Mouse (Mus musculus) kidney, postnatal 4 days (tissue): ENCODE data around the gene Proser1.
A peak's percentile ranks its signal among the peaks of the same experiment; 100 is the strongest.

Experiments used
- DNase-seq, 2 experiments: peaks; one replicate each; pipeline ENCODE4 v3.0.0; 2021; ENCODE audit warnings: mixed read lengths in 2 of 2

Proser1 gene

DNA sequence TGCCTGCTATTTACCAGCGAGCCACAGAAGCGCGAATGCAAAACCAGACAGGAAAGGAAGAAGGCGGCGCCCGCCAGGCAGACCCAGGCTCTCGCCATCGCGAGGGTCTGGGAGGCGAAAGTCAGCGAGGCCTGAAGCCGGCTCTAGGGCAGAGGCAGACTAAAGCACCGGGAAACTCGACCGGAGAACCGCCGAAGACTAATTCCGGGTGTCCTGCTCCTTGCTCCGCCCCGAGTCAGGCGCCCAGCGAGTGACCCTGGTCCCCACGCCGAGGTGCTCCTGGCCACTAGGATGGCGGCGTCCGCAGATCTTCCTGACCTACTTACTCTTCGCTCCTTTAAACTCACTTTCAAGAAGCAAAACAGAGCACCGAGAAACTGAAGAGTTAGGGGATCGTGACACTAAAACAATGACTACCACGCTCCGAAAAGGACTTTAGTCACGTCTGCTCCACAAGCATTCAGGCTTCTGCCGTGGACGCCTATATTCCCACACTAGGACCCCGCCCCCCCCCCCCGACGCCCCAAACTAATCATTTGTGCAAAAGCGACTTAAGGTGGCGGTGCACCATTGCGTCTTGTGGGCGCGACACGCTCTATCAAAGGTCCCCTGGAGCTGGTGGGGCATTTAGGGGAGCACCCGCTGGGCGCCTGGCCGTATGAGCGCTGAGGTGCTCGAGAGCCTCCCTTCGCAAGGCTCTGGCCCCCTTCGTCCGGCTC is at the start of gene Proser1, which contains the start of gene Nhlrc3:
Gene Proser1 (plus strand): TSS at position 621 of the 719 bp plus-strand sequence.
Gene Nhlrc3 (minus strand): TSS at position 287 of the 719 bp plus-strand sequence.
- DNase-seq = peak; percentile 97 to 98

DNA sequence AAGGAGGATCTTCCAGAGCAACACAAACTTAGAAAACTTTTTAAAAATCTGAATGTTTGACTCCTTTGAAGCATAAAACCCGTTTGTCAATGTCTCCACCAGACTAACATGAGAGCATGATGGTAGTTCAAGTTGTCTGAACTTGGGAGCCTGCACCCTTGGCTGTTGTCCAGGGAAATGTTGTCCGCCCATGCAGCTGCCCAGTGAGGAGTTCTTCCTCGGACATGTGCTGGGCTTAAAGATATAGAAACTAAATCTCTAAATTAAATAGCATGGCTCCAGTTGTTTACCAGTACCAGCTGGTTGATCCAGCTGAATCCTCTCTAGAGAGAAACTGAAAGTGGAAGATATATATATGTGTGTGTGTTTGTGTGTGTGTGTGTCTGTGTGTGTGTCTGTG is 49.5 kb upstream of the Proser1 start:
- DNase-seq = peak; percentile 21 to 49

DNA sequence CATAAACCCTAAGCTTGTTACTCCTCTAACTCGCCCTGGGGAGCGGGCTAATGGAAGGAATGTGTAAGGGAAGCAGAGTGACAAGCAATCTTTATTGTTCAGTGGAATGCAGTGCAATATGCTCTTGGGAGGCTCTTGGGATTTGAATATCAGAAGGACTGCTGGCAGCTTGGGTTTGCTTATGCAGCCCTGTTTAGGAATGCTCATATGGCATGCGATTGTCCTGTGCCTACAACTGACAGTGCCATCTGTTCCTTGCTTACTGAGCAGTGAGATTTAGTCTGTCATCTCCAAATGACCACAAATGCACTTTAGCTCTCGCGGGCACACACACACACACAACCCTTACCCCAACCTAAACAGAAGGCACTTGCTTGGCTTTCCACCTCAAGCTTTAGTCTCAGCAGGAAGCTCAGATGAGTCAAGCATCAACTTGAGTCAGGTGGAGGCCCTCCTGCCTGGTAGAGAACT is 47.4 kb upstream of the Proser1 start:
- peak; percentile 10 to 17 for DNase-seq

DNA sequence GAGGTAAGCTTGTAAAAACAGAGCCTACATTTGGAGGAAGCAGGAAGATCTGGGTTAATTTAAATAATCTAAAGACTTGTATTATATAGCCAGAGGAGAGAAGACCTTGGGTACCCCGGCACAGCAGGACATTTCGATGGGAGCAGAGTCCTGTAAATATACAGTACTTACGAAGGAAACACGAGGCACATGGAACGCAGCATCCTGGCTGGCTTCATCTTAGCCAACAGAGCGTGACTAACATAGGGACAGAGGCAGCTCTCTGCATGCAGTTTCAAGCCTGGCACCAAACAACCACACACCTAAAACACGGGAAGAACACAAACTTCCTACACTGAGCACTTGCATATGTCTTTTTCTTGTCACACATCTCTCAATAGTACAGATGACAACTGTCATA is 45.8 kb upstream of the Proser1 start:
- DNase-seq = no peak

DNA sequence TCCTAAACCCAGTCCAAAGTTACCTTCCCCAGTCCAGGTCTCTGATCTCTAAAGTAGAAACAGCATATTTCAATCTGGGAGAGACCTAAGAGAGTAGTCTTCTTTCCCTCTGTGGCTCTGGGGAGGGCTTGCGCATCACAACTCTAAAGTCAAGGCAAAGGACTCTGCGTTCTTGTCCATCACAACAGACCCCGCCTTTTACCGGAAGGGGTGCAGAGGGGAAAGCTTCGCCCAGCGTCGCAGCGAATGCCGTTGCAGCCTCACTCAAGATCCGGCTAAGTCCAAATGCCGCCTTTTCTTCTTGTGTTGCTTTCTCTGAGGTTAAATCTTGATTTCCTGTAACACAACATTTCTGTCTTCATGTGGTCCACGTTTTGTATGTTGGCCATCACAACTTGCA is 41.8 kb upstream of the Proser1 start:
- no peak for DNase-seq

DNA sequence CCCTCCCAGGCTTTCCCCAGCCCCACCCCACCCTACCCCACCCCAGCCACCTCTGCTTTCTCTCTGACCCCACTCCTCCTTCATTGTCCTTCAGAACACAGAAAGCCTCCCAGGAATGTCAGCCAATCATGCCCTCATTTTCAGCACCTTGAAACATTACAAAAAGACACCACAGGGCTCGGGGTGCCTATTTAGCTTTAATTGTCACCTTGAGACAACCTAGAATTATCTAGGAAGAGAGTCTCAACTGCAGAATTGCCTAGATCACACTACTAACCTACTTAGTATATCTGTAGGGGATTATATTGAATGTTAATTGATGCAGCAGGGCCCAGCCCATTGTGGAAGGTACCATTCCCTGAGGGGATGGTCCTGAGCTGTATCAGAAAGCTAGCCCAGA is 40.8 kb upstream of the Proser1 start:
- DNase-seq = no peak

DNA sequence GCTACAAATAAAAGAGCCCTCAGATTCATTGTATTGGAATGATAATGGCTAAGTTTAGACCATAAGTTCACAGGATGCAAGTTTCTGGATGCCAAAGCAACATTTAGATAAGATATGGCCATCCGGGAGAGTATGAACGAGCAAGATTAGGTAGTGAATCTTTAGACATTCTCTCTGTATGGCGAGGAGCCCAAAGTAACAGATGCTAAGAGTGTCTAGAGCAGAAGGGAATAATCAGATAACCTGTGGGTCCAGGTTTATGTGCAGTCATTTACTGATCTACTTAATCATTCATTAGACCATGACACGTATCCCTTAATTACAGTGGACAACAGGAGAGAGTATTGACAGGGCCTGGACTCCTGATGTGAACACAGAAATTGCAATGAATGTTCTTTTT is 39.9 kb upstream of the Proser1 start:
- no peak for DNase-seq

DNA sequence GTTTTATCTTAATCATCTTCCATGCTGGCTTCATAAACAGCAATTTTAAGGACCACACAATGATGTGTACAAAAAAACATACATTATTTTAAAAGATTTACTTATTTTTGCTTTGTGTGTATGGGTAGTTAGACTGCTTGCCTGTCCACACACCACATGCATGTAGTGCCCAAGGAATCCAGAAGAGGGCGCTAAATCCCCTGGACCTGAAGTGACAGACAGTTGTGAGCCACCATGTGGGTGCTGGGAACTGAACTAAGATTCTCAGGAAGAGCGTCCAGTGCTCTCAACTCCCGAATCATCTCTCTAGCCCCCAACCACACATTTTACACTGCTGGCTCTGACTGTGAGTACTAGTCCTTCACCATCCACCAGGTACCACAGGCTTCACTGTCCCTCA is 28.9 kb upstream of the Proser1 start:
- no peak for DNase-seq

DNA sequence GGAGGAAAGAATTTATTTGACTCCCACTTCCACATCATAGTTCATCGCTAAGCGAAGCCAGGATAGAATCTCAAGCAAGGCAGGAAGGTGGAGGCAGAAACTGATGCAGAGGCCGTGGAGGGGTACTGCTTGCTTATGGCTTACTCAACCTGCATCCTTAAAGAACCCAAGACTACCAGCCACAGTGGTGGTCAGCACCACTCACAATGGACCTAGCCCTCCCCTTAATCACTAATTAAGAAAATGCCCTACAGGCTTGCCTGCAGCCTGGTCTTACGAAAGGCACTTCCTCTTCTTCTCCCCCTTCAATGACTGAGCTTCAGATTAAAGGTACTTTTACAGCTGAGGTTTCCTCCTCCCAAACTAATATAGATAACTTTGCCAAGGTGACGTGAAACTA is 26.9 kb upstream of the Proser1 start:
- DNase-seq = no peak

DNA sequence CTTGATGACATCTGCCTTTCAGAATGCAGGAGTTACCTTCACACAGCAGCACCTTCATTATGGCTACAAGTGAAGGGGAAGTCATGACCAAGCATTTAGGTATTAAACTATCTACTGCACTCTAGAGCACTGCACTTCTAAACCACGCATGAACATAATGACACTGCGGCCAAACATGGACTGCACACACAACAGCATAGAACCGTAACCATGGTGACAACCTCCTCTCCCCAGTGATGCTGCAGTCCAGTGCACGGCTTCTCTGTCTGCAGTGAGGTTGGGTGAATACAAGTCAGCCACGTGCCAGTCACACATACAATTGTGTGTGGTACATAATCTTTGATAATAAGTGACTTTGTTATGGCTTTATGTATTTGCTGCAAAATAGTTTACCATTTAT is 17.9 kb upstream of the Proser1 start:
- DNase-seq = no peak

DNA sequence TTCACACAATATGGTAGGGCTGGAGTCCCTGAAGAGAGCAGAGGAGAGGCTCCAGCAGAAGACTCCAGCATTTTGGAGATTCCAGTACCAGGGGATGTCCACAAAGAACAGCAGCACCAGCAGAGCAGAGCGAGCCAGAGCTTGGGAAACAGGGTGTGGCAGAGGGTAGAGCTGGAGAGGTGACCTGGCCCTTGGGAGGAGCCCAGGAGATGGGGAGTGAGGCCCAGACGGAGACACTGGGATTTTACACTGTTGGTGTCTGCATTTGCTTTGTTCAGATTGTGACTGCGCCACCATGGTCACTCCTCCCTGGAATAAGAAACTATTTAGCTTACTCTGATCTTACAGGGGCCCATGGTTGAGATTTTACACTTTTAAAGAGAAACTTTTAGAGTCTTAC is 16.7 kb upstream of the Proser1 start:
- DNase-seq = no peak

DNA sequence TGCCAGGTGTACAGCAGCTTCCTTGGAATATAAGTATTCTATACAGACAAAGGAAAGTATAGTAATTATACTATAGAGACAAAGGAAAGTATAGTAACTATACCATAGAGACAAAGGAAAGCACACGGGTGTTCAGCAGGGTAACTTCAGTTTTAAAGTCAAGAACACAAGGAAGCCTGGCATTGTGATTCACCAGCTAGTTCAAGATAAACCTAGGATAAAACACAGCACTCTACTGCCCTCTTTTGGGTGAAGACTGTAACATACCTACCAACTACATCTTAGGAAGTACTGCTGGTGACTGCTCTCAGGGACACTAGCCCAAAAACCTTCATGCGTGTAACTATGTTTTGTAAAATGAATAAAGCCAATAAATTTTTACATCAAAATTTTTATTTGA is 15.3 kb upstream of the Proser1 start:
- peak in 1 of 2 experiments; percentile 35 for DNase-seq

DNA sequence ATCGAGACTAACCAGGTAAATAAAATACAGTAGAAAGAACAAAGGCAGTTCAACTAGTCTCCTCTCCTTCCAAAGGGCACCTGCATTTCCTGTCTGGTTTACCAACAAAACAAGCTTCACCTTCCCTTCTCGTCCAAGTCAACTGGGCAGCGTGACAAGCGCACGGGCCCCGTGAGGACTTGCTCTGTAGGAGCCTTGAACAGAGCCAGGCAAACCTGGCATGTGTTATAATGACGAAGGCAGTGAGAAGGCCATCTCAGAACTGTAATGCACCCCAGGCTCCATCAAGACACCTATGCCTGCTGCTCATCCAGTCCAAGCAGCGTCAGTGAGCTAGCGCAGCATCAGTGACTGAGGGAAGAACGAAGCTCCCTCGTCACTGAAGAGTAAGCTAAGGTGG is 12.8 kb upstream of the Proser1 start:
- DNase-seq = no peak

DNA sequence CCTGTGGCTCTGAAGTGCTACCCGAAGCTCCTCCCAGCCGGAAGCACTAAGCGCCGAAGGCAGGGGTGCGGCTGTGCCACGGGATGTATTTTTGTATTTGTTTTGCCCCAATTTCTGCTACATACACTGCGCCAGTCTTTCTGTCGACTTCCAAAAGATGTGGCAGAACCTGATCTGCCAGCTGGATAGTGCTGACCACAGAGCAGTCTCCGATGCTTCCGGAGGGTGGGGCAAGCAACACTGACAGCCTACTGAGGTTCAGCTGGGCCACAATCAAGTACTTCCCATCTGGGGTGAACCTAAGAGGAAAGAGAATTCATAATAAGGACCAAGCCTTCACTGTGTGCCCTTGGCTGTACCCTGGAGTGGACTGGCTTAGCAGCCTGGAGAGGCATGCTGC is 11.1 kb upstream of the Proser1 start:
- no peak for DNase-seq

DNA sequence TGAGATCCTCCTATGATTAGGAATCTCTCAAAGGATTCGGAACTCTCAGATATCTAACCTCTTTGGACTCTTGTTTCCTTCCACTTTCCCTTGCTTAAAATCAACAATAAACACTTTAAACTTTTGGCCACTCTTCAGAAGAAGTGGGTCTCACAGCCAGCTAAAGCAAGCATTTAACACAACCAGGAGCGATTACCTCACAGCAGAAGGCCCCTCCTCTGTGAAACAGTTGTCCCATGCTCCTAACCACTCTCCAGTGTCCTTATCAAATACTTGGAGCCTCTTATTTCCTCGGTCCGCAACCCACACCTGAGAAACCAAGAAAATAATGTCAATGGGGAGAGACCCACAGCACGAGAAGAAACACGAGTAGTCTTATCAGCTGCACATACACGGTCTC is 10.1 kb upstream of the Proser1 start:
- DNase-seq = no peak

DNA sequence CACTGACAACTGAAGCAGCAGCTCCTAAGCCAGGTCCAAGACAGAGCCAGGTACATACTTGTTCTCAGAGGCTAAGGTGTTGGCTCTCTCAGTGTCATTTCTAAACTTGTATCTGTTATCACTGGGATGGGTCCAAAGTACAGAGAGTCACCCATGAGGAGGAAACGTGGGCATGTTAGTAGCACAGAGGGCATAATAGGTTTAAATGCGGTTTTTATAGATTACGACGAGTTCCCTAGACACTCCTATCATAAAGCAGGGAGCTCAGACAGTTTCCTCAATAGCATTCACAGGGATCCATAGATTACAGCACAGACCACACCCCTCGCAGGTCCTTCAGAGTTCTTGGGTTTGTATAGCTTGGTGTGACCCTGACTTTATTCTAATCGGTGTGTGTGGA is 9.5 kb upstream of the Proser1 start:
- DNase-seq = no peak

DNA sequence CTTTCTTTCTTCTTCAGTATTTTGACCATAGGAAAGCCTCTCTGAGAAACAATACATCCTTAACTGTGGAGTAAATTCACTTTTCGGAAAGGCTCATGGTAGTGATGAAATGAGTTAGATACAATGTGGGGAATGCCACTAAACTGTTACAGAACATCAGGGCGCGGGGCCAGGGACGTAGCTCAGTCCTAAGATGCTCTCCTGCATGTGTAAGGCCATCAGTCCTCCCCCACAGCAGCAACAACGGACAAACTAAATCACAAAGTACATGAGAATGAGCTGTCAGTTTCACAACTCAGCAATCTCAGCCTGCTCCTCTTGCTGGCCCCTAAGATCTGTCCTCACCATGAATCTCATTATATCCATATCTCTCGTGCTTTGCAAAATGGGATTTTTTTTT is 8.9 kb upstream of the Proser1 start:
- no peak for DNase-seq

DNA sequence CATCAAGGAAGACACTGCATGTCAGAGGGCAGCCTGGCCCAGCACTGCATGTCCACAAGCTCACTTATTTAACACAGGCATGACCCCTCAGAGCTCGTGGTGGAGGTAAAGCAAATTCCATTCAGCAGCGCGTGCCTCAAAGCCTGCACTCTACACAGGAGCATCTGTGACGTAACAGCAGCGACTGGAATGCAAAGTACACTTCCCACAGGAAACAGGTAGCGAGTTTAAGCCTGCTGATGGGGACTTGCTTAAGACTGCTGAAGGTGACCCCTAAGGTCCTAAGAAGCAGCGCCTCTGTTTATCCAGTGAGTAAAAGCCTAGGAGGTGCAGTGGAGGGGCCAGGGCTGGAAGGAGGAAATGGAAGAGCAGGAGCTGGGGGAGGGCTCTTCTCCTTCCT is 8.5 kb upstream of the Proser1 start:
- no peak for DNase-seq

DNA sequence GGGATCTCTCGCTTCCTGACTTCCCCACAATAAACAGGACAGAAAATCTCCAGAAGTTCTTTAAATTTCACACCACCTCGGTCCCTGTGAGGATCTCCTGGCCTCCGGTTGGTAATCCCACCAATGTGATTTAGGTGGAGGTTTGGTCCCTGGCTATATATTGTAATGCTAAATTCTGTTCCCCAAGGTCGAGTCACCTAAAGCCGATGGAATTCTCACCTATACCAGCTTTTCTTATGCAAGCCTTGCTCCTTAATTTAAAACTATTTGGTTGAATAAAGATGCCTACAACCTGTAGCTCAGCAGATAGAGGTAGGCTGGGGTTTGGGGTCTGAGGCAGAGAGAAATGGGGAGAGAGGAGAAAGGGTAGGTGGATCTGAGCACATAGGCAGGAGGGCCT is 5.7 kb upstream of the Proser1 start:
- DNase-seq = no peak

DNA sequence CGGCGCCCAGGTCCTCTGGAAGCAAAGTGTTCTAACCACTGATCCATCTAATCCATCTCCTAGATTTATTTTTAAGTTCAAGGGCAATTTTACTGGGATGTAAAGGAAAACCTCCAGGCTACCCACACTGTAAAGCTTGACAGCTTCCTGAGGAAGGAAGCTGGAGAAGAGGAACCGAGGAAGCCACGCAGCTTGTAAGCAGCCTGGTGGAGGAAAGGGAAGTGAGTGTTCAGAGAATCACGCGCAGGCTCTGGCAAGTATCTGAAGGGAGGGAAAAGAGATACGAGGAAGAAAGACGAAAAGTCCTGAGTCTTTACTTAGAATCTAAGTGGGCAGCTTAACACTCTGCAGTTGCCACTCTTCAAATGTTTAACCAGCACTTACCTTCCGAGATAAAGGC is 3.4 kb upstream of the Proser1 start:
- DNase-seq = no peak

DNA sequence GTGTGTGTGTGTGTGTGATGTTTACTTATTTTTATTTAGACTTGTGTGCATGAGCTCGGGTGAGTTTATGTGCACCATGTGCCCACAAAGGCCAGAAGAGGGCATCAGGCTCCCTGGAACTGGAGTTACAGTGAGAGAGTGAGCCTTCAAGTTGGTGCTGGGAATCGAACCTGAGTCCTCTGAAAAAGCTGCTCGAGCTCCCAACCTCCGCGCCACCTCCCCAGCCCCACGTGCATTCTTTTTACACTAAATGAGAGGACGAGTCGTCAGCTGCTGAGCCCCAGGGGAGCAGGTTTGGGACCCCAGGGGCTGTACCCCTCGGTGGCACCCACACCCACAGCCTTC is 793 bp upstream of the Proser1 start:
- no peak for DNase-seq

DNA sequence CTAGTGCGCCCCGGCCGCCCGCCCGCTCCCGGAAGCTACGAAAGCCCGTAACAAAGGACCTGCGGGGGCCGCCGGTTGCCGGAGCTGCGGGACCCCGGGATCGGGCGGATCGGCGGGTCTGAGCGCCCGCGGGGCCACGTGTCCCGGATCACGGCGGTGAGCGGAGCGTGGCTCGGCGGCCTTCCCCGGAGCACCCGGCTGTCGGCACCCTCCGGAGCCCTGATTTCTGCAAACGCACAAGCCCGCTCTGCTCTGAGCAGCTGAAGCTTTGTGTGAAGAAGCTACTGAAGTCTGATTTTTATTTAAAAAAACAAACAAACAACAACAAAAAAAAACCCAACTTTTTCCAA is 274 bp downstream of the Proser1 start:
- no peak for DNase-seq

DNA sequence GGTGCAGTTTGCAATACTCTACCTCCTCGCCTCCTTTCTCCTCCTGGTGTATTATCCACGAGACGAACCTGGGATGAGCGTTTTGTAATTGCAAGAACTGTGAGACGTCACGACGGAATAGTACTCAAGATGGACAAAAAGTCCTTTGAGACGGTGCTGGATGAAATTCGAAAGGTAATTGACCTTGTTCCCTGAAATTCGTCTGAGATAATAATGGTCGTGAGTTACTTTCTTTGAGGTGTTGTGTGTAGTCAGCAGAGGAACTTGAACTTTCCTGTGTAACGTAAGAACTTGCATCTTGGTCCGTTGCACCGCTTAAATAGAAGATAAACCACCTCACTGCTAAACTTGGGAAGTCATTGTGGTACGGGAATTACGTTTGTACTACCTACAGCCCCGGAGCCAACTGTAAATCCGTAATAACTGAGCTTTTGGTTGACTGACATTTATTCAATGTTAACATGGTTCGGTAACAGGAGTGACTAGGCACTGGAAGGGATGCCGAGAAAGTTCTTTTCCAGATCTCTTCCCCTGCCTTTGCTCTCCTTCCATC is 756 bp downstream of the Proser1 start:
- no peak for DNase-seq

DNA sequence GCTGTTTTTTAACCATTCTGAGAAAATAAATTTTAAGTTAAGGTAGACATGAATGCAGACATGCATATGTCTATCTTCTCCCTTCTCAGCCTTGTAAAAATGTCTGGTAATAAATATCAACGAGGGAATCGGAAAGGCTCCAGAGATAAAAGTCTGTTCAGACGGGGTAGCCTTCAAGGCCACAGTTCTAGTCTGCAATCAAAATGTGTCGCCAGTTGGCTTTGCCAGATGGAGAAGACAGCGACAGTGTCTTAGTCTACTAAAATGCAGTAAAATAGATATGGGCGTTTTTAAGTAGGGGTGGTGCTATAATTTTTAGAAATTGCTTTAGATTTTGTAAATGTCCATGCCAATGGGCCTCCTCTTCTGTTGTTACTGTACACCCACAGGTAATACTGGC is 1.9 kb downstream of the Proser1 start:
- no peak for DNase-seq

DNA sequence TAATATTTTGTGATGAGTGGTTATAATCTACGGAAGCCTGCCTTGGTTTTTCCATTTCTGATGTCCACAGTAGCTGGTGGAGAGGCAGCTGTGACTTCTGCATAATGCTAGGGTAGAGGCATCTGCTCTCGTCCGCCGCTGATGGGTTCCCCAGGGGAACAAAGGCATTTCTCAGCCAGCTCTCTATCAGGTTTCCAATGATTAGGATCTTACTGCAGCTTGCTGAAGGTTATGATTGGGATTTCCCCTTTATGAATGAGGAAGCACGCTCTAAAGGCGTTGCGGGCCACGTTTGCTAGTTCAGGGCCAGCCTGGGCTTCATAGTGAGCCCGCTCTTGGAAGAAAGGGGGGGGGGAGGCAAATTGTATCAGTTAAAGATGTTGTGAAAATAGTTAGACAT is 3.0 kb downstream of the Proser1 start:
- DNase-seq = no peak
